Mouse (Mus musculus): ENCODE measurements around the gene Lcn4. TPM values are rescaled to one million over a fixed set of nuclear protein-coding genes. Genes with fewer than 3 reads are reported as not detected.

The Lcn4 gene
- polyA plus RNA-seq, 1 experiment from 2014 or later: not detected

GRCm38 (mm10) chr2:26641006-26641647 lies 30.0 kb downstream of the Lcn4 start:
- Histone ChIP-seq H3K4me1 (peaks cover 24% of the 10 kb centered on the region), H3K9me3 (replicated peaks) (no peaks in the 10 kb centered on the region), H3K4me3 (no peak overlapping the region), H3K36me3 (peaks cover 28% of the 10 kb centered on the region), H3K27me3 (ENCODE audit: low read depth, poor library complexity, severe bottlenecking) (no peaks in the 10 kb centered on the region), H3K27ac (replicated peaks) (no peak overlapping the region)
- DNase-seq (ENCODE audit: low spot score): no peak
- 83% methylated on average over 7 of the region's 7 CpGs for WGBS

GRCm38 (mm10) chr2:26639838-26640830 lies 30.9 kb downstream of the Lcn4 start:
- Histone ChIP-seq H3K4me3 (peak overlapping the region; percentile 97), H3K36me3 (peaks cover 38% of the 10 kb centered on the region), H3K27ac (replicated peaks) (peak overlapping the region; percentile 99), H3K4me1 (peaks cover 30% of the 10 kb centered on the region), H3K9me3 (replicated peaks) (no peaks in the 10 kb centered on the region), H3K27me3 (ENCODE audit: low read depth, poor library complexity, severe bottlenecking) (no peaks in the 10 kb centered on the region)
- DNase-seq (ENCODE audit: low spot score): peak; percentile 96
- 4% methylated on average over 49 of the region's 49 CpGs for WGBS

- Histone ChIP-seq H3K36me3 (peaks cover 49% of the 10 kb centered on the region), H3K9me3 (replicated peaks) (no peaks in the 10 kb centered on the region), H3K27me3 (ENCODE audit: low read depth, poor library complexity, severe bottlenecking) (no peaks in the 10 kb centered on the region), H3K27ac (replicated peaks) (peak overlapping the region; percentile 99), H3K4me1 (peaks cover 39% of the 10 kb centered on the region), H3K4me3 (peak overlapping the region; percentile 97)
- peak; percentile 40 for DNase-seq (ENCODE audit: low spot score)
- WGBS: 10% methylated on average over 8 of the region's 8 CpGs
Observed at GRCm38 (mm10) chr2:26639083-26639482, 32.0 kb downstream of the Lcn4 start.

- Histone ChIP-seq H3K4me1 (peaks cover 44% of the 10 kb centered on the region), H3K27ac (replicated peaks) (peak overlapping the region; percentile 99; the same call in 1 of the 2 replicates), H3K27me3 (ENCODE audit: low read depth, poor library complexity, severe bottlenecking) (no peaks in the 10 kb centered on the region), H3K9me3 (replicated peaks) (no peaks in the 10 kb centered on the region), H3K36me3 (peaks cover 54% of the 10 kb centered on the region), H3K4me3 (peak overlapping the region; percentile 97)
- 78% methylated on average over 5 of the region's 5 CpGs for WGBS
- DNase-seq (ENCODE audit: low spot score): no peak
Observed at GRCm38 (mm10) chr2:26638572-26638971, 32.5 kb downstream of the Lcn4 start.

- no peak for DNase-seq (ENCODE audit: low spot score)
- WGBS: 89% methylated on average over 5 of the region's 5 CpGs
- H3K4me1 ChIP-seq: peaks cover 47% of the 10 kb centered on the region
- 0 out of 2 replicates have a peak overlapping the region, but pooled peaks have one; percentile 99 for H3K27ac ChIP-seq (replicated peaks)
- H3K27me3 ChIP-seq (ENCODE audit: low read depth, poor library complexity, severe bottlenecking): no peaks in the 10 kb centered on the region
- H3K4me3 ChIP-seq: peak overlapping the region; percentile 97
- peaks cover 57% of the 10 kb centered on the region for H3K36me3 ChIP-seq
- no peaks in the 10 kb centered on the region for H3K9me3 ChIP-seq (replicated peaks)
Observed at GRCm38 (mm10) chr2:26638039-26638438, 33.0 kb downstream of the Lcn4 start.

GRCm38 (mm10) chr2:26637316-26637932 lies 33.7 kb downstream of the Lcn4 start:
- Histone ChIP-seq H3K36me3 (peaks cover 64% of the 10 kb centered on the region), H3K9me3 (replicated peaks) (no peaks in the 10 kb centered on the region), H3K4me3 (no peak overlapping the region), H3K4me1 (peaks cover 53% of the 10 kb centered on the region), H3K27ac (replicated peaks) (no peak overlapping the region), H3K27me3 (ENCODE audit: low read depth, poor library complexity, severe bottlenecking) (no peaks in the 10 kb centered on the region)
- no peak for DNase-seq (ENCODE audit: low spot score)
- WGBS: 88% methylated on average over 4 of the region's 4 CpGs

- no peaks in the 10 kb centered on the region for H3K9me3 ChIP-seq (replicated peaks)
- no peaks in the 10 kb centered on the region for H3K27me3 ChIP-seq (ENCODE audit: low read depth, poor library complexity, severe bottlenecking)
- no peak for DNase-seq (ENCODE audit: low spot score)
- H3K36me3 ChIP-seq: peaks cover 73% of the 10 kb centered on the region
- WGBS: 64% methylated on average over 2 of the region's 2 CpGs
- H3K27ac ChIP-seq (replicated peaks): no peak overlapping the region
- H3K4me1 ChIP-seq: peaks cover 57% of the 10 kb centered on the region
- no peak overlapping the region for H3K4me3 ChIP-seq
Observed at GRCm38 (mm10) chr2:26636325-26636635, 34.8 kb downstream of the Lcn4 start.

- DNase-seq (ENCODE audit: low spot score): no peak
- Histone ChIP-seq H3K27me3 (ENCODE audit: low read depth, poor library complexity, severe bottlenecking) (no peaks in the 10 kb centered on the region), H3K36me3 (peaks cover 73% of the 10 kb centered on the region), H3K4me3 (no peak overlapping the region), H3K9me3 (replicated peaks) (no peaks in the 10 kb centered on the region), H3K4me1 (peaks cover 56% of the 10 kb centered on the region), H3K27ac (replicated peaks) (no peak overlapping the region)
- 68% methylated on average over 21 of the region's 21 CpGs for WGBS
Observed at GRCm38 (mm10) chr2:26635489-26636324, 35.4 kb downstream of the Lcn4 start.

- peaks cover 73% of the 10 kb centered on the region for H3K36me3 ChIP-seq
- no peak overlapping the region for H3K4me3 ChIP-seq
- no peak overlapping the region for H3K27ac ChIP-seq (replicated peaks)
- peak; percentile 35 for DNase-seq (ENCODE audit: low spot score)
- H3K4me1 ChIP-seq: peaks cover 59% of the 10 kb centered on the region
- WGBS: 67% methylated on average over 12 of the region's 12 CpGs
- H3K9me3 ChIP-seq (replicated peaks): no peaks in the 10 kb centered on the region
- no peaks in the 10 kb centered on the region for H3K27me3 ChIP-seq (ENCODE audit: low read depth, poor library complexity, severe bottlenecking)
Observed at GRCm38 (mm10) chr2:26634629-26635488, 36.2 kb downstream of the Lcn4 start.

GRCm38 (mm10) chr2:26633953-26634530 lies 37.0 kb downstream of the Lcn4 start:
- Histone ChIP-seq H3K4me1 (peaks cover 63% of the 10 kb centered on the region), H3K4me3 (no peak overlapping the region), H3K27ac (replicated peaks) (0 out of 2 replicates have a peak overlapping the region, but pooled peaks have one; percentile 0), H3K27me3 (ENCODE audit: low read depth, poor library complexity, severe bottlenecking) (no peaks in the 10 kb centered on the region), H3K9me3 (replicated peaks) (no peaks in the 10 kb centered on the region), H3K36me3 (peaks cover 73% of the 10 kb centered on the region)
- no peak for DNase-seq (ENCODE audit: low spot score)
- WGBS: 68% methylated on average over 4 of the region's 4 CpGs

Data from midbrain, embryonic 10.5 days (tissue).